In the genomic region with DNA sequence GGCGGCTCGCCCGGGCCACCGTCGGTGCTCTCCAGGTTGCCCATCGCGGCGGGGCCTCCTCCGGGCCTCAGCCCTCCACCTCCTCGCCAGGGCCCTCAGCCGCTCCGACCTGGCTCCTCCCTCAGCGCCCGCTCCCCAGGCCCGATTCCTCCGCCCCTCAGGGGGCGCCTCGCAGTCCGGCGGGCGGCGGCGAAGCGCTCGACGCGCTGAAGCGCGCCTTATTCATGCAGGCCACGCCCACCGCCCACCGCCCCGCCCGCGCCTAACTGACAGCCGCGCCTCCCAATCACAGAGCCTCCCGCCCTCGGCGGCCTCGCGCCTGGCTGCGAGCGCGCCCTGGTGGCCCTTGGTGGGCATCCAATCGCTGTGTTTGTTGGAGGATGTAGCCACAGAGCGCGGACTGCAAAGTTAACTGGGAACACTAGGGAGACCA, we compare ENCODE assay signal across 8 mouse cellular contexts. TPM values are rescaled to one million over a fixed set of nuclear protein-coding genes. Genes with fewer than 3 reads are reported as not detected.
DNase-seq lines count a peak whose midpoint lies in the region; ATAC-seq lines count a peak whose summit lies in the region.

A gene (minus strand): TSS at position 224 of the 433 bp plus-strand sequence.

- H3K4me1 ChIP-seq in hindbrain, embryonic 13.5 days (replicated peaks): peaks cover 18% of the 10 kb centered on the region

- H3K27me3 ChIP-seq in hindbrain, embryonic 13.5 days: peaks cover 3% of the 10 kb centered on the region; the same call in 1 of the 2 replicates

- peak; percentile 98 for ATAC-seq in hindbrain, embryonic 13.5 days (ENCODE audit: low FRiP score)

- DNase-seq in T-cell, adult 2 months (ENCODE audit: low spot score): peak; percentile 96
- DNase-seq in cerebellum, postnatal 25 days: peak; percentile 99
- peak; percentile 97 to 98 for DNase-seq in frontal cortex, postnatal 25 days (ENCODE audit: low spot score in 2 of 2)
- peak; percentile 99 for DNase-seq in layer of hippocampus, postnatal 25 days (ENCODE audit: extremely low spot score in 1 of 2, low spot score in 1 of 2)
- DNase-seq in lung, postnatal 14 days: peak; percentile 99
- peak; percentile 98 for DNase-seq in ovary, postnatal 36 days (ENCODE audit: low spot score)
- DNase-seq in thymus, postnatal 14 days: peak; percentile 99

- H3K9me3 ChIP-seq in hindbrain, embryonic 13.5 days: no peaks in the 10 kb centered on the region

- WGBS in hindbrain, embryonic 13.5 days: 0% methylated on average over 27 of the region's 48 CpGs

- H3K9ac ChIP-seq in hindbrain, embryonic 13.5 days: peak within 1 kb of the TSS; percentile 89

- peak within 1 kb of the TSS; percentile 72 for H3K4me2 ChIP-seq in hindbrain, embryonic 13.5 days

- H3K36me3 ChIP-seq in hindbrain, embryonic 13.5 days: no peaks in the 10 kb centered on the region

- H3K4me3 ChIP-seq in hindbrain, embryonic 13.5 days: peak within 1 kb of the TSS; percentile 84

- peak within 1 kb of the TSS; percentile 91 for H3K27ac ChIP-seq in hindbrain, embryonic 13.5 days

RNA-seq across cellular contexts. Expression of the gene that starts here (rescaled TPM):
- 8.2 and 8.8 TPM in 2 replicates for polyA plus RNA-seq in hindbrain, embryonic 13.5 days (2015; fragmentation: Nextera tagmentation; extraction: Ambion mirVana)
- total RNA-seq in layer of hippocampus, postnatal 25 days (2021): 10 to 100 TPM in 1 of 2 experiments, 1 to 10 TPM in 1; 9.3 to 11.3 TPM

Comparison
In these comparisons a context has a peak if more than half of its experiments do, and no peak if none do; other contexts are left out.
1. Peak in every context shown above with its lines: DNase-seq, ATAC-seq, H3K4me3 ChIP-seq and H3K27ac ChIP-seq.